Mouse (Mus musculus): ENCODE data around the gene Cdyl. TPM values are rescaled to one million over a fixed set of nuclear protein-coding genes. Genes with fewer than 3 reads are reported as not detected.

Cdyl gene
- polyA plus RNA-seq, 2 experiments, result 20.1 to 22.7 TPM

GRCm38 (mm10) chr13:35726025-35726424 is 66.4 kb downstream of the Cdyl start:
- DNase-seq (ENCODE audit: low spot score) (no peak), ATAC-seq (ENCODE audit: low FRiP score, low read depth) (no peak)
- no peak for TF ChIP-seq POLR2A (IDR thresholded peaks at IDR 0.05; ENCODE audit: borderline replicate concordance, extremely low read depth, insufficient read depth, insufficient read length)
- Histone ChIP-seq H3K4me3 (replicated peaks; ENCODE audit: low read length) (no peak overlapping the region), H3K4me2 (replicated peaks; ENCODE audit: low read depth, low read length, severe bottlenecking) (no peak overlapping the region), H3K27ac (replicated peaks; ENCODE audit: low read depth, low read length) (no peak overlapping the region), H3K4me1 (ENCODE audit: control insufficient read depth, insufficient read depth, low read length) (no peaks in the 10 kb centered on the region), H3K36me3 (ENCODE audit: control insufficient read depth, insufficient read depth, low read length) (no peaks in the 10 kb centered on the region), H3K27me3 (ENCODE audit: control insufficient read depth, insufficient read depth, low read length) (no peaks in the 10 kb centered on the region), H3K9ac (ENCODE audit: low read depth, low read length, severe bottlenecking) (no peak overlapping the region), H3K9me3 (ENCODE audit: control insufficient read depth, low read length) (no peaks in the 10 kb centered on the region)
- WGBS, result 93% methylated on average over 3 of the region's 3 CpGs

- Histone ChIP-seq H3K36me3 (ENCODE audit: control insufficient read depth, insufficient read depth, low read length) (no peaks in the 10 kb centered on the region), H3K4me2 (replicated peaks; ENCODE audit: low read depth, low read length, severe bottlenecking) (no peak overlapping the region), H3K27ac (replicated peaks; ENCODE audit: low read depth, low read length) (no peak overlapping the region), H3K9ac (ENCODE audit: low read depth, low read length, severe bottlenecking) (no peak overlapping the region), H3K9me3 (ENCODE audit: control insufficient read depth, low read length) (no peaks in the 10 kb centered on the region; the same call in 1 of the 2 replicates), H3K4me3 (replicated peaks; ENCODE audit: low read length) (no peak overlapping the region), H3K4me1 (ENCODE audit: control insufficient read depth, insufficient read depth, low read length) (no peaks in the 10 kb centered on the region), H3K27me3 (ENCODE audit: control insufficient read depth, insufficient read depth, low read length) (no peaks in the 10 kb centered on the region)
- 92% methylated on average over 4 of the region's 4 CpGs for WGBS
- DNase-seq (ENCODE audit: low spot score) (no peak), ATAC-seq (ENCODE audit: low FRiP score, low read depth) (no peak)
- TF ChIP-seq POLR2A (IDR thresholded peaks at IDR 0.05; ENCODE audit: borderline replicate concordance, extremely low read depth, insufficient read depth, insufficient read length), result no peak
Measured at GRCm38 (mm10) chr13:35732131-35732530, 72.5 kb downstream of the Cdyl start.

- no peaks in the 10 kb centered on the region for H3K36me3 ChIP-seq (ENCODE audit: control insufficient read depth, insufficient read depth, low read length)
- H3K4me3 ChIP-seq (replicated peaks; ENCODE audit: low read length), result no peak overlapping the region
- H3K4me2 ChIP-seq (replicated peaks; ENCODE audit: low read depth, low read length, severe bottlenecking), result no peak overlapping the region
- H3K27me3 ChIP-seq (ENCODE audit: control insufficient read depth, insufficient read depth, low read length), result no peaks in the 10 kb centered on the region
- no peak overlapping the region for H3K27ac ChIP-seq (replicated peaks; ENCODE audit: low read depth, low read length)
- no peaks in the 10 kb centered on the region for H3K4me1 ChIP-seq (ENCODE audit: control insufficient read depth, insufficient read depth, low read length)
- ATAC-seq (ENCODE audit: low FRiP score, low read depth) (no peak), DNase-seq (ENCODE audit: low spot score) (no peak)
- WGBS, result 95% methylated on average over 5 of the region's 5 CpGs
- no peaks in the 10 kb centered on the region; the same call in 1 of the 2 replicates for H3K9me3 ChIP-seq (ENCODE audit: control insufficient read depth, low read length)
- no peak overlapping the region for H3K9ac ChIP-seq (ENCODE audit: low read depth, low read length, severe bottlenecking)
- TF ChIP-seq POLR2A (IDR thresholded peaks at IDR 0.05; ENCODE audit: borderline replicate concordance, extremely low read depth, insufficient read depth, insufficient read length), result no peak
Measured at GRCm38 (mm10) chr13:35732891-35733596, 73.4 kb downstream of the Cdyl start.

- 38% methylated on average over 2 of the region's 2 CpGs for WGBS
- Histone ChIP-seq H3K36me3 (ENCODE audit: control insufficient read depth, insufficient read depth, low read length) (no peaks in the 10 kb centered on the region), H3K4me3 (replicated peaks; ENCODE audit: low read length) (no peak overlapping the region), H3K27ac (replicated peaks; ENCODE audit: low read depth, low read length) (no peak overlapping the region), H3K4me2 (replicated peaks; ENCODE audit: low read depth, low read length, severe bottlenecking) (no peak overlapping the region), H3K27me3 (ENCODE audit: control insufficient read depth, insufficient read depth, low read length) (no peaks in the 10 kb centered on the region), H3K4me1 (ENCODE audit: control insufficient read depth, insufficient read depth, low read length) (peaks cover under 1% of the 10 kb centered on the region; the same call in 1 of the 2 replicates), H3K9me3 (ENCODE audit: control insufficient read depth, low read length) (no peaks in the 10 kb centered on the region; the same call in 1 of the 2 replicates), H3K9ac (ENCODE audit: low read depth, low read length, severe bottlenecking) (no peak overlapping the region)
- ATAC-seq (ENCODE audit: low FRiP score, low read depth) (no peak), DNase-seq (ENCODE audit: low spot score) (no peak)
- no peak for TF ChIP-seq POLR2A (IDR thresholded peaks at IDR 0.05; ENCODE audit: borderline replicate concordance, extremely low read depth, insufficient read depth, insufficient read length)
Measured at GRCm38 (mm10) chr13:35737565-35737964, 77.9 kb downstream of the Cdyl start.

- H3K4me2 ChIP-seq (replicated peaks; ENCODE audit: low read depth, low read length, severe bottlenecking), result no peak overlapping the region
- 32% methylated on average over 2 of the region's 2 CpGs for WGBS
- H3K27ac ChIP-seq (replicated peaks; ENCODE audit: low read depth, low read length), result no peak overlapping the region
- H3K4me1 ChIP-seq (ENCODE audit: control insufficient read depth, insufficient read depth, low read length), result peaks cover 7% of the 10 kb centered on the region
- no peak overlapping the region for H3K4me3 ChIP-seq (replicated peaks; ENCODE audit: low read length)
- DNase-seq (ENCODE audit: low spot score), result no peak
- no peaks in the 10 kb centered on the region; the same call in 1 of the 2 replicates for H3K9me3 ChIP-seq (ENCODE audit: control insufficient read depth, low read length)
- H3K9ac ChIP-seq (ENCODE audit: low read depth, low read length, severe bottlenecking), result no peak overlapping the region
- no peak for ATAC-seq (ENCODE audit: low FRiP score, low read depth)
- no peaks in the 10 kb centered on the region for H3K27me3 ChIP-seq (ENCODE audit: control insufficient read depth, insufficient read depth, low read length)
- no peak for TF ChIP-seq POLR2A (IDR thresholded peaks at IDR 0.05; ENCODE audit: borderline replicate concordance, extremely low read depth, insufficient read depth, insufficient read length)
- H3K36me3 ChIP-seq (ENCODE audit: control insufficient read depth, insufficient read depth, low read length), result no peaks in the 10 kb centered on the region
Measured at GRCm38 (mm10) chr13:35738210-35738609, 78.6 kb downstream of the Cdyl start.

Measured in limb, embryonic 14.5 days (tissue).